Mouse (Mus musculus) kidney, postnatal 0 days (tissue): ENCODE data around the gene Zfp202. TPM values are rescaled to one million over a fixed set of nuclear protein-coding genes. Genes with fewer than 3 reads are reported as not detected.
A peak's percentile ranks its signal among the peaks of the same experiment; 100 is the strongest.

Experiments
- ATAC-seq: fragments of 200-750 bp; cut with Nextera tagmentation; replicated peaks from 2 replicates; pipeline ENCODE4 v1.8.0; 2017; ENCODE audit warnings: low read depth, moderate number of reproducible peaks, moderate TSS enrichment, moderate library complexity; ENCODE audit not compliant: low FRiP score
- DNase-seq: peaks from one replicate; pipeline ENCODE4 v3.0.0-alpha.2; 2016; ENCODE audit warnings: low spot score
- H3K27ac ChIP-seq: fragments of 300-500 bp; sonication (generic); 2 replicates; pipeline ENCODE4 v1.5.1; 2014; ENCODE audit warnings: mild to moderate bottlenecking
- H3K27me3 ChIP-seq: fragments of 300-500 bp; sonication (generic); 2 replicates; pipeline ENCODE4 v1.6.1; 2014; ENCODE audit warnings: low read length, mixed read lengths; ENCODE audit not compliant: insufficient read depth
- H3K36me3 ChIP-seq: fragments of 300-500 bp; sonication (generic); 2 replicates; pipeline ENCODE4 v1.6.1; 2014; ENCODE audit warnings: low read length, mixed read lengths; ENCODE audit not compliant: insufficient read depth
- H3K4me1 ChIP-seq: fragments of 300-500 bp; sonication (generic); replicated peaks from 2 replicates; pipeline ENCODE4 v1.6.1; 2014; ENCODE audit warnings: antibody characterized with exemption, low read length, mixed read lengths; ENCODE audit not compliant: insufficient read depth
- H3K4me2 ChIP-seq: fragments of 300-500 bp; sonication (generic); 2 replicates; pipeline ENCODE4 v1.6.1; 2014; ENCODE audit warnings: mild to moderate bottlenecking, low read length, moderate library complexity, mixed read lengths
- H3K4me3 ChIP-seq: fragments of 300-500 bp; sonication (generic); replicated peaks from 2 replicates; pipeline ENCODE4 v1.5.1; 2014; ENCODE audit warnings: low read depth, low read length
- H3K9ac ChIP-seq: fragments of 300-500 bp; sonication (generic); 2 replicates; pipeline ENCODE4 v1.6.1; 2014; ENCODE audit warnings: low read depth, low read length
- H3K9me3 ChIP-seq: fragments of 300-500 bp; sonication (generic); replicated peaks from 2 replicates; pipeline ENCODE4 v1.6.1; 2016; ENCODE audit warnings: low read length, inconsistent platforms, mixed read lengths
- CTCF ChIP-seq: IDR thresholded peaks from 2 replicates; pipeline ENCODE4 v1.5.1; 2016; ENCODE audit warnings: antibody characterized with exemption, low read depth, mild to moderate bottlenecking, moderate library complexity
- WGBS: fragments of 180-500 bp; shearing (Covaris S2); extraction: QIAGEN DNeasy Blood & Tissue Kit; methylation state at CpG from one replicate; pipeline ENCODE4 v1.1.7; 2014; 5-methylcytosine and 5-hydroxymethylcytosine counted together
- polyA plus RNA-seq: library from polyadenylated mRNA; unstranded; fragments of >200 nt; fragmentation: Nextera tagmentation; extraction: Ambion mirVana; gene quantifications from 2 replicates; pipeline ENCODE4 v1.2.1, GENCODE M21; 2015

The Zfp202 gene
- polyA plus RNA-seq, 1 experiment from 2014 or later: 4.3 TPM

GRCm38 (mm10) chr9:40191086-40191876 is 835 bp upstream of the Zfp202 start:
- WGBS: 87% methylated on average over 8 of the region's 9 CpGs
- no peak overlapping the region for H3K9ac ChIP-seq

GRCm38 (mm10) chr9:40195981-40196380 is 3.9 kb downstream of the Zfp202 start:
- H3K36me3 ChIP-seq: no peaks in the 10 kb centered on the region
- no peak for ATAC-seq
- no peak for TF ChIP-seq CTCF
- H3K4me3 ChIP-seq: no peak overlapping the region
- WGBS: 93% methylated on average over 3 of the region's 3 CpGs
- no peak overlapping the region for H3K4me2 ChIP-seq
- no peaks in the 10 kb centered on the region for H3K4me1 ChIP-seq
- H3K9me3 ChIP-seq: no peaks in the 10 kb centered on the region
- no peaks in the 10 kb centered on the region for H3K27me3 ChIP-seq
- no peak overlapping the region for H3K27ac ChIP-seq
- DNase-seq: no peak
- no peak overlapping the region for H3K9ac ChIP-seq

More at GRCm38 (mm10) chr9:40191086-40191876, 835 bp upstream of the Zfp202 start:
- peak overlapping the region; percentile 85 for H3K27ac ChIP-seq
- no peaks in the 10 kb centered on the region for H3K36me3 ChIP-seq
- no peak for ATAC-seq
- peak; percentile 39 for DNase-seq
- no peak for TF ChIP-seq CTCF
- H3K27me3 ChIP-seq: no peaks in the 10 kb centered on the region
- H3K9me3 ChIP-seq: no peaks in the 10 kb centered on the region
- peak overlapping the region; percentile 86 for H3K4me2 ChIP-seq
- no peaks in the 10 kb centered on the region for H3K4me1 ChIP-seq
- peak overlapping the region; percentile 80 for H3K4me3 ChIP-seq

GRCm38 (mm10) chr9:40206546-40206950 is 14.4 kb downstream of the Zfp202 start:
- no peaks in the 10 kb centered on the region for H3K4me1 ChIP-seq
- no peak overlapping the region for H3K4me2 ChIP-seq
- TF ChIP-seq CTCF: 0 out of 2 replicates have a peak, but pooled peaks have one; percentile 12
- WGBS: 61% methylated on average over 5 of the region's 5 CpGs
- peaks cover 22% of the 10 kb centered on the region for H3K36me3 ChIP-seq
- no peak for DNase-seq
- ATAC-seq: no peak; the same call in 1 of the 2 replicates
- H3K9ac ChIP-seq: no peak overlapping the region
- no peaks in the 10 kb centered on the region for H3K9me3 ChIP-seq
- no peak overlapping the region for H3K4me3 ChIP-seq
- no peak overlapping the region for H3K27ac ChIP-seq
- no peaks in the 10 kb centered on the region for H3K27me3 ChIP-seq

- TF ChIP-seq CTCF: no peak
- H3K27ac ChIP-seq: no peak overlapping the region
- no peak for DNase-seq
- H3K27me3 ChIP-seq: no peaks in the 10 kb centered on the region
- peaks cover 36% of the 10 kb centered on the region for H3K36me3 ChIP-seq
- no peak overlapping the region for H3K4me2 ChIP-seq
- no peaks in the 10 kb centered on the region for H3K4me1 ChIP-seq
- no peak overlapping the region for H3K9ac ChIP-seq
- no peaks in the 10 kb centered on the region for H3K9me3 ChIP-seq
- ATAC-seq: no peak
- H3K4me3 ChIP-seq: no peak overlapping the region
- 93% methylated on average over 2 of the region's 2 CpGs for WGBS
These were observed 18.6 kb downstream of the Zfp202 start for GRCm38 (mm10) chr9:40210744-40211143.

GRCm38 (mm10) chr9:40214058-40214457 is 21.9 kb downstream of the Zfp202 start:
- H3K36me3 ChIP-seq: peaks cover 26% of the 10 kb centered on the region
- no peaks in the 10 kb centered on the region for H3K4me1 ChIP-seq
- H3K4me2 ChIP-seq: no peak overlapping the region
- H3K4me3 ChIP-seq: no peak overlapping the region
- no peaks in the 10 kb centered on the region for H3K9me3 ChIP-seq
- ATAC-seq (no peak), DNase-seq (no peak)
- no peak overlapping the region for H3K9ac ChIP-seq
- no peak overlapping the region for H3K27ac ChIP-seq
- 96% methylated on average over 5 of the region's 5 CpGs for WGBS
- no peak for TF ChIP-seq CTCF
- no peaks in the 10 kb centered on the region for H3K27me3 ChIP-seq

- Histone ChIP-seq H3K27ac (no peak overlapping the region), H3K9ac (no peak overlapping the region), H3K4me1 (no peaks in the 10 kb centered on the region), H3K36me3 (peaks cover 13% of the 10 kb centered on the region; the same call in 1 of the 2 replicates), H3K9me3 (no peaks in the 10 kb centered on the region), H3K4me2 (no peak overlapping the region), H3K27me3 (no peaks in the 10 kb centered on the region), H3K4me3 (no peak overlapping the region)
- DNase-seq (no peak), ATAC-seq (no peak)
- WGBS: 64% methylated on average over 4 of the region's 4 CpGs
- TF ChIP-seq CTCF: no peak
These were observed 24.5 kb downstream of the Zfp202 start for GRCm38 (mm10) chr9:40216651-40217050.
